Mouse (Mus musculus) yolk sac, embryonic 10.5 days (tissue): ENCODE results near the gene Abo.
"Not testable (repeated sequence)": the region's sequence is repeated elsewhere in the genome, so short reads cannot be mapped to it uniquely, and the experiment has no call there.

Source experiments
- DNase-seq: peaks from one replicate; pipeline ENCODE4 v3.0.0-alpha.2; 2017; ENCODE audit warnings: low spot score

The Abo gene

GRCm38 (mm10) chr2:26864879-26865278 is at the start of gene Abo:
Abo (minus strand) TSS chr2:26864979.
- no peak for DNase-seq

GRCm38 (mm10) chr2:26914148-26914941 is 49.6 kb upstream of the Abo start:
- DNase-seq: no peak

DNA sequence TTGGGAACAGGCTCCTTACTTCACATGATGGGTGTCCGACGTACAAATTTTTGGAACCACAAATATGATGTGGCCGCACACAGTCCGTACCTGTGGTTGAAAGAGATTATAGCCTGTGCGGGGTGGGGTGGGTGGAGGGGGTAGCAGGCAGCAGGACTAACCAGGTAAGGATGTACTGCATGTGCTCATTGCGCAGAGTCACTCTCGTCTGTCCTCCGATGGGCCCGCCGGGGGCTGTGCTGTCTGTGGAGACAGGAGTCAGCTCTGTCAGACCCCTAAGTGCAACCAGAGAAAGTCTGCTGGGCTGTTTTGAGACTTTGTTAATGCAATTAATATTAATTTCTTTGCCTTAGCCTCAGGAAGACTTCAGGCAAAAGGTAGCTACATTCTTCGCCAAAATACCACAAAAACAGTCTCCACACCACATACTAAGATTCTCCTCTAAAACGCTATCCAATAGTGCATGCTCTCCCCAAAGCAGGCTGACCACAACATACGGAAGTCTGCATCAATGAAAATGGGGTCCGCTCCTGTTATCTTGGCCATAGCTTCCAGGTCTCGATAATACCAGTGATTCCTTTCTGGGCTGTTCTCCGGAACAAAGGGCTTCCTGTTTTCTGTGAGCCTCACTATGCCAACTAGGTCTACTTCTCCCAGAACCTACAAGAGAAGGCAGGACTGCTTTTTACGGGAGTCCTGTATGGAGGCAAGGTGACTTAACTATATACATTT is 48.8 kb upstream of the Abo start:
- no peak for DNase-seq

- DNase-seq: no peak
Observed at GRCm38 (mm10) chr2:26912253-26912770, 47.5 kb upstream of the Abo start.

DNA sequence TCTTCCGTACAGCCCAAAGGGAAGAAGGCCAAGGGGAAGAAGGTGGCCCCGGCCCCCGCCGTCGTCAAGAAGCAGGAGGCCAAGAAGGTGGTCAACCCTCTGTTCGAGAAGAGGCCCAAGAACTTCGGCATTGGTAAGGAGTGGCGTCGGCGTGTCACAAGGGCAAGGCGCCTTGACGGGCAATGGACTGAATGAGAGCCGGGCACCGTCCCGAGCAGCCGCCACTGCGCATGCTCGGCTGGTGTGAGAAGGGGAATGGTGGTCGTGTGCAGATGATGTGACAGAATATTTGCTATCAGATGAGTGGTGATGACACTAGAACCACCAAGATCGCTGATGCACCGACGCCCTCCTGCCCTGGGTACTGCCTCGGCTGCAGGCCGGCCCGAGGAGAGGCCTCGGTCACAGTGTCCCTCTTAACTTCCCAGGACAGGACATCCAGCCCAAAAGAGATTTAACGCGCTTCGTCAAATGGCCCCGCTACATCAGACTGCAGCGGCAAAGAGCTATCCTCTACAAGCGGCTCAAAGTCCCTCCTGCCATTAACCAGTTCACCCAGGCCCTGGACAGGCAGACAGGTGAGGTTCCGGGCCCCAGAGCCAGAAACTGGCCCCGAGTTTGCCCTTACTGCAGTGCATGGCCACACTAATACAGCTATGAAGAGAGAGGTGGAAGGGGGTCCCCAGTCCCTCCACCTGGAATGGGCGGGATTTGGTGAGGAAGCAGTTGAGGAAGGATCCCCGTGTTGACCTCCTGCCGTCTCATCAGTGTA is 46.4 kb upstream of the Abo start:
- DNase-seq: no peak

DNA sequence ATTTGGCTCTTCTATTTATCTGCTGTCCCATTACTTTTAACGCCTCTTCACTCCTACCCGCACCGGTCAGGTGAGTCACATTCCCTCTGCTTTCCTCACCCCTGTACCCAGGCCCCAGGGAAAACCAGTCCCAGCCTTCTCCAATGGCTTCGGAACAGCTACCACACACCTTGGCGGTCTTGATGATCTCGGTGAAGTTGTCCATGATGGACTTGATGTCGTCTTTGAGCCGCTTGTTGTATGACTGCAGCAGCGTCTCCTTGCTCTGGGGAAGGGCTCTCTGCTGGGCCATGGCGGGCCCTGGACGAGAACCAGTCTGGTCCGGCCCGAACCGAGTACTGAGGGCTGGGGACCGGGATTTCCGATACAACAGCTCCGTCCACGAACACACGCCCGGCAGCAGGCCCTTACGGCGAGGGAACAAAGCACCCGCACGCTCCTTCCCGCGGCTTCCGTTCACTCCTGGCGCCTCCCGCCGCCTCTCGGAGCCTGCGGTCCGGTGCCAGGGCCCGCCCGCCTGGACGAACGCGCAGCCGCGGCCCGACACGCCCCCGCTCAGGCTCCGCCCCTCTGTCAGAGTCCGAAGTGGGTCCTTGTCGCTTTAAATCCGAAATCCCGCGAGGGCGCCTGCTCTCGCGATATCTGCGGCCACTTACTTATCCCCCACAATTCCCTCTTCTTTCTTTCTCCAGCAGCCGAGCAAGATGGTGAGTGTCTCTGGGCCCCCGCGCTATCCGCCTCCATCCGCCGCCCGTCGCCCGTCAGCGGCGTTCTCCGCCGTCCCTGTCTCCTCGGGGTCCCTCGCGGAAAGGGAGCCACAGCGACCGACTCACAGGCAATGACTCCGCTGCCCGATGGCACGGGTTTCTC is 45.6 kb upstream of the Abo start, which contains the start of the genes Med22 and Rpl7a:
TSS of gene Med22 (minus strand) at position 554 of the 870 bp plus-strand sequence.
TSS of gene Rpl7a (plus strand) at position 641 of the 870 bp plus-strand sequence.
- DNase-seq: peak; percentile 98

DNA sequence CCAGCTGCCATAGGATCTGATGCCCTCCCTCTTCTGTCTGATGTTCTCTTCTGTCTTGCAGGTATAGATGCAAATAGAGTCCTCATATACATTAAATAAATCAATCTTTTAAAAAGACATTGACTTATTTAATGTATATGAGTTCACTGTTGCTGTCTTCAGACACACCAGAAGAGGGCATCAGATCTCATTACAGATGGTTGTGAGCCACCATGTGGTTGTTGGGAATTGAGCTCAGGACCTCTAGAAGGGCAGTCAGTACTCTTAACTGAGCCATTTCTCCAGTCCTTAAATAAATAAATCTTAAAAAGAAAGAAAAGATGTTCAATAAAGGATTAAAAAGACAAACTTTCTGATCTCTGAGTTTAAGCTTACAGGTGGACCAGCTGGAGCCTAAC is 44.6 kb upstream of the Abo start:
- DNase-seq: no peak

GRCm38 (mm10) chr2:26908710-26909386 is 44.1 kb upstream of the Abo start:
- DNase-seq: no peak

GRCm38 (mm10) chr2:26907109-26907508 is 42.3 kb upstream of the Abo start:
- no peak for DNase-seq

DNA sequence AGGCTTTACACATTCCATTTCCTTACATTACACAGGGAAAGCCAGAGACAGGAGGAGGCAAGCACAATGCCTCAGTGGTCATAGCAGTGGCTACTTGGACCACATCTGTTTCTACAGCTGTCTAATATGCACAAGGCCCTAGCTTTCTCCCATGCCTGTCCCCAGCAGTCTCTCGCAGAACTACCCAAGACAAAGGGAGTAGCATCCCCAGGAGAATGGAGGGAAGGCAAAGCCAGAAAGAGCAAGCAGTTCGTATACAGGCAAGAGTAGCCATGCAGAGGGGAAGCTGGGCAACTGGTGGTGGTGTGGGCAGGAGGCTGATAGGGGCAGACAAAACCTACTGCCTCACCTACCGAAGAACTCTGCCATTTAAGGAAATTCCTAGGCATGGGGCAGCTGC is 41.7 kb upstream of the Abo start:
- DNase-seq: no peak

DNA sequence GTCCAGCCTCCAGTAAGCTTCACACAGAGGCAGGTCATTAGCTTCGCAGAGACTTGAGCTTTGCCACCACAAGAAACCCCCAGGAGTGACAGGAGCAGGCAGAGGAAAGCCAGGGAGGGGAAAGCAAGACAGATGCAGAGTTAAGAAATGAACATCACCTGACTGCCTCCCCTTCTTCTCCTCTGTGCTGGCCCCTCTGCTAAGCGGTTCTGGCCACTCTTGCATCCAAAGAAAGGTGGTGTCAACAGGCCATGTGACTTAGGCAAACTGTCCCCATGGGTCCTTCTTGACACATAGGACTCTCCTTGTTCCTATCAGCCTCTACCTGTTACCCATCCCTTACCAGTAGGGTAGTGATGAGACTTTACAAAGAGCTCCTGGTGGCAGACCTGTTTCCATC is 41.2 kb upstream of the Abo start:
- DNase-seq: no peak

DNA sequence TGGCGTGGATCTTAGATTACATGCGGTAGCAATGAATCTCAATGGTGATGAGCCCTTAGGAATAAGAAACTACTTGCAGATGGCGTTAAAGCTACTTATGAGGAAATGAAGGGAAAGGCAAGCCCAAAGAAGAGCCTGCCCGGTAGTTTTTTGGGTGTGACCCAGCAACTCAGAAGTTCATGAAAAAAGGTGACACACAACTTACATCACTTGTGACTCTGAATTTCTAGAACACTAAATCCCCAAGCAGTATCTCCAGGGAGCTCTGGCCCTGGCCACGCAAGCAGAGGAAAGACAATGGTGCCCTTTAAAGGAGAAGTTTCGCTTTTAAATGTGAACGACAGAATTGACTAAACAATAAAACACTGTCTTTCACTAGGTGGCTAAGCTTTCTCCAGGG is 38.5 kb upstream of the Abo start:
- no peak for DNase-seq

DNA sequence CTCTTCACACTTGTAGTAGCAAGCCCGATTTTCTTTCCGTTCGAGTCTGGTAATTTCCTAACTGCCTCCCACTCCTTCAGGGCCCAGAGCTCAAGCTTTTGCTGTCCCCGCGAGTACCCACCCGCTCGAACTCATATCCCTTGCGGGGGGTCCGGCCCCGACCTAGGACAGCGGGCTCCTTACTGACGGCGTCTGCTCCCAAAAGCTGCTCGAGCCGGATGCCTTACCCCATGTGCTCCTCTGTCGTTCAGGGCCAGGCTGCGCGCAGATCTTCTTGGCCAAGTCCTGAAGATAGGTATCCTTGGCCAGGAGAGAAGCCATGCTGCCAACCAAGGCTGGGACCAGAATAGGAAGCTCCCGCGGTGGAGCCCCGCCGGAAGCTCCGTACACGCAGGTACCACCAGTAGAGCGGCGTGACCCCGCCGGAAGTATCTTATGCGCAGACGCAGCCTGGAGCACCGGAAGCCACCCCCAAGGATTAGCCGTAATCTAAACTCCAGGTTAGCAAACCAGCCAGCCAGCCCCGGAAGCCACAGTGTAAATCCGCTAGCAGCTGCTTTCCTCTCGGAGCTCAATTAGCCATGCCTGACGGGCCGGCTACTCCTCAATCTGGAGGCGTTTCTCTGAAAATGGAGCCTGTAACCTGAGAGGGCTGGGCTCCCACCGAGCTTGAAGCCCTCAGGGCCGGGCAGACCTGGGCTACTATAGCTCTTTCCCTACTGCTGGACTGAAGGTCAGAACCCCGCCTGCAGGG is 37.9 kb upstream of the Abo start, which contains the start of gene Surf6:
TSS of gene Surf6 (minus strand) at position 413 of the 754 bp plus-strand sequence.
- peak; percentile 98 for DNase-seq

GRCm38 (mm10) chr2:26901834-26902400 is 37.1 kb upstream of the Abo start:
- no peak for DNase-seq

DNA sequence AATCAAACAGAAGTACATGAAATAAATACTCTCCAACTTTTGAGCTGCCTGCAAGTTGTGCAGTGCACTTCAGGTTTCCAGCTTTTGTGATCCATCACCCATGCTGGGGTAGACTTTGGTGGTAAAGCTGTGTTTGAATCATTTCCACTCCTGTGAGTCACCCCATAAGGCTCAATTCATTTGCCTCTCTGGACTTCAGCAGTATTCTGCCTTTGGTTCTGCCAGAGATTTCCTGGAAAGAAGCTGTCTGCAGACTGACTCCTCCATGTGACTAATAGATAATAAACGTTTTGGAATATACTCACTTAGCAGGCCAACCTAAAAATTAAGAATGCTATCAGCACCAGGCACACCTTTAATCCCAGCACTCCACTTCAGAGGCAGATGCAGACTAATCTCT is 36.0 kb upstream of the Abo start:
- DNase-seq: no peak

DNA sequence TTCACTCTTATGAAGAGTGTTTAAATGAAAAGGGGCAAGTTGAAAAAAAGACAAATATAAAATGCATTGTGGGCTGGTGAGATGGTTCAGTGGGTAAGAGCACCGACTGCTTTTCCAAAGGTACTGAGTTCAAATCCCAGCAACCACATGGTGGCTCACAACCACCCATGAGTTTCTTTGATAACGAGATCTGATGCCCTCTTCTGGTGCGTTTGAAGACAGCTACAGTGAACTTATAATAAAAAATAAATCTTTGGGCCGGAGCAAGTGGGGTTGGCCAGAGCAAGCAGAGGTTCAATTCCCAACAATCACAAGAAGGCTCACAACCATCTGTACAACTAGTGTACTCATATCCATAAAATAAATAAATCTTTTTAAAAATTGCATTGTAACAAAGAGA is 31.1 kb upstream of the Abo start:
- no peak for DNase-seq

GRCm38 (mm10) chr2:26886170-26886569 is 21.4 kb upstream of the Abo start:
- not testable (repeated sequence) for DNase-seq

GRCm38 (mm10) chr2:26885541-26885940 is 20.8 kb upstream of the Abo start:
- not testable (repeated sequence) for DNase-seq

GRCm38 (mm10) chr2:26878571-26878970 is 13.8 kb upstream of the Abo start:
- DNase-seq: no peak

- no peak for DNase-seq
Observed at GRCm38 (mm10) chr2:26870666-26871065, 5.9 kb upstream of the Abo start.
